Mouse (Mus musculus) liver, embryonic 16.5 days (tissue): ENCODE data around the gene Smc1a. TPM values are rescaled to one million over a fixed set of nuclear protein-coding genes. Genes with fewer than 3 reads are reported as not detected.

Experiments
- polyA plus RNA-seq: library from polyadenylated mRNA; unstranded; fragments of >200 nt; fragmentation: Nextera tagmentation; extraction: Ambion mirVana; gene quantifications from 2 replicates; pipeline ENCODE4 v1.2.1, GENCODE M21; 2015

Gene Smc1a
- polyA plus RNA-seq, 1 experiment from 2014 or later: 50.0 TPM

Other genes starting within 250 kb of the Smc1a start
- 11.5 and 13.3 TPM in 2 replicates for gene Huwe1, start 215.6 kb upstream of the Smc1a start, polyA plus RNA-seq
- gene Hsd17b10, start 14.6 kb upstream of the Smc1a start, polyA plus RNA-seq: 131 and 140 TPM in 2 replicates
- 2.1 TPM in 2 replicates for gene Ribc1, start 133 bp upstream of the Smc1a start, polyA plus RNA-seq
- 1.8 and 2.7 TPM in 2 replicates for gene Iqsec2, start 127.8 kb downstream of the Smc1a start, polyA plus RNA-seq
- gene Kdm5c, start 216.6 kb downstream of the Smc1a start, polyA plus RNA-seq: 22.2 and 28.1 TPM in 2 replicates